Mouse (Mus musculus) kidney, embryonic 16.5 days (tissue): ENCODE results near the gene Cux1. TPM values are rescaled to one million over a fixed set of nuclear protein-coding genes. Genes with fewer than 3 reads are reported as not detected.
A peak's percentile ranks its signal among the peaks of the same experiment; 100 is the strongest.

Experiments
- ATAC-seq: fragments of 200-750 bp; cut with Nextera tagmentation; 2 replicates; pipeline ENCODE4 v1.8.0; 2017; ENCODE audit warnings: moderate TSS enrichment; ENCODE audit not compliant: low FRiP score, low TSS enrichment
- H3K27ac ChIP-seq: fragments of 300-500 bp; sonication (generic); 2 replicates; pipeline ENCODE4 v1.5.1; 2014; ENCODE audit warnings: low read length
- H3K27me3 ChIP-seq: fragments of 300-500 bp; sonication (generic); 2 replicates; pipeline ENCODE4 v1.6.1; 2014; ENCODE audit warnings: low read length, control low read depth, mixed read lengths; ENCODE audit not compliant: insufficient read depth
- H3K36me3 ChIP-seq: fragments of 300-500 bp; sonication (generic); 2 replicates; pipeline ENCODE4 v1.6.1; 2014; ENCODE audit warnings: low read length, control low read depth, mixed read lengths; ENCODE audit not compliant: insufficient read depth
- H3K4me1 ChIP-seq: fragments of 300-500 bp; sonication (generic); 2 replicates; pipeline ENCODE4 v1.6.1; 2014; ENCODE audit warnings: low read length, control low read depth, mixed read lengths; ENCODE audit not compliant: insufficient read depth
- H3K4me2 ChIP-seq: fragments of 300-500 bp; sonication (generic); replicated peaks from 2 replicates; pipeline ENCODE4 v1.6.1; 2014; ENCODE audit warnings: low read depth, low read length
- H3K4me3 ChIP-seq: fragments of 300-500 bp; sonication (generic); 2 replicates; pipeline ENCODE4 v1.5.1; 2014; ENCODE audit warnings: mild to moderate bottlenecking, low read length
- H3K9ac ChIP-seq: fragments of 300-500 bp; sonication (generic); replicated peaks from 2 replicates; pipeline ENCODE4 v1.6.1; 2014; ENCODE audit warnings: low read length
- H3K9me3 ChIP-seq: fragments of 300-500 bp; sonication (generic); 2 replicates; pipeline ENCODE4 v1.6.1; 2016; ENCODE audit warnings: low read length, control low read depth
- WGBS: fragments of 180-500 bp; shearing (Covaris S2); extraction: QIAGEN DNeasy Blood & Tissue Kit; methylation state at CpG from one replicate; pipeline ENCODE4 v1.1.7; 2014; 5-methylcytosine and 5-hydroxymethylcytosine counted together
- polyA plus RNA-seq: library from polyadenylated mRNA; unstranded; fragments of >200 nt; fragmentation: Nextera tagmentation; extraction: Ambion mirVana; gene quantifications from 2 replicates; pipeline ENCODE4 v1.2.1, GENCODE M21; 2015

The Cux1 gene
- 110 and 123 TPM in 2 replicates for polyA plus RNA-seq

DNA sequence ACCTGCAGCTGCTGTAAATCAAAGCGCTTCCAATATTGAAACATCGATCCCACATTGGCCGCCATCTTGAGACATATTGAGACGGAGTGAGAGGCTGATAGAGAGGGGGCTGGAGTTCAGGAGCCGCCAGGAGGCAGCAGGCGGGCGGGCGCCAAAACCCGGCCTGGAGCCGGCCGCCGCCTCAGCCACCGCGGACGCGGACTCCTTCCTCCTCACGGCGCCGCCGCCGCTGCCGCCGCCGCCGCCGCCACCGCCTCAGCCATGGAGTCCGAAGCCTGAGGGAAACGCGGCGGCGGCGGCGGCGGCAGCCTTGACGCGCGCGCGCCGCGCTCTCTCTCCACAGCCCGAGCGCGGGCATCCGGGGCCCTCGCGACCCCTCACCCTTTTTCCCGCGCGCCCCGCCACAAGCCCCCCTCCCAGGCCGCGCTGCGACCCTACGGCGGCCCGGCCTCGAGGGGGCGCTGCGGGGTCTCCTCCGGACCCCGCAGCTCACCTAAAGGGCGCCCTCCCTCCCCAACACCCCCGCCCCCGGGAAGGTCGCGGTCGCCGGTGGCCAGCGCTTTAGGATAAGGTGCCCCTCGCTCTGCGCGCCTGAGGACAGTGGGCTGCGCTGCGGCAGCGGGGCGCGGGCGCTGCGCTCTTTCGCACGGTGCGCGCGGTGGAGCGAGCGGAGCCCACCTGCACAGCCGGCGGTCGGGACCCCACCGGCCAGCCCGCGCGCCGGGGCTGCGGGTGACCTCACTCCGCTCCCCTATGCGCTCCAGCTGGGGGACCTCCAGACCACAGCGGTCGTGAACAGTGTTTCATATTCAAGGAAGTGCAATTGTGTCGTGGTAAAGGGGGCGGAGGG, at the start of gene Cux1:
Cux1 (minus strand) TSS at position 315 of the 850 bp plus-strand sequence.
- Histone ChIP-seq H3K9ac (peak within 1 kb of the TSS; percentile 97), H3K36me3 (no peaks in the 10 kb centered on the region), H3K27ac (peak within 1 kb of the TSS; percentile 90), H3K27me3 (peaks cover 8% of the 10 kb centered on the region), H3K9me3 (no peaks in the 10 kb centered on the region), H3K4me2 (peak within 1 kb of the TSS; percentile 78), H3K4me1 (peaks cover 31% of the 10 kb centered on the region), H3K4me3 (peak within 1 kb of the TSS; percentile 99)
- ATAC-seq, result peak; percentile 91
- WGBS, result under 1% methylated on average over 55 of the region's 103 CpGs

DNA sequence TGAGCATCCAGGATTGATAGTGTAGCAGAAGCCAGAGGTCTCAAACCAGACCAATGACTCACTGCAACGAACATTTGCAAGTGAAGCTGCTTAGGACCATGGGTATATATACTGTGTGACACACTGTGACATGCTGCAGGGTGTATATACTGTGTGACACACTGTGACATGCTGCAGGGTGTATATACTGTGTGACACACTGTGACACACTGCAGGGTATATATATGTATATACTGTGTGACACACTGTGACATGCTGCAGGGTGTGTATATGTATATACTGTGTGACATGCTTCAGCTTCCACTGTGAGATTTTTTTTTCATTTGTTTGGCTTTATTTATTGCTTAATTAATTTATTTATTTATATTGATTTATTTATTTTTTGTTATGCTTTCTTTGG, 45.1 kb upstream of the Cux1 start:
- peak; percentile 23; the same call in 1 of the 2 replicates for ATAC-seq
- 71% methylated on average over 1 of the region's 1 CpGs for WGBS

DNA sequence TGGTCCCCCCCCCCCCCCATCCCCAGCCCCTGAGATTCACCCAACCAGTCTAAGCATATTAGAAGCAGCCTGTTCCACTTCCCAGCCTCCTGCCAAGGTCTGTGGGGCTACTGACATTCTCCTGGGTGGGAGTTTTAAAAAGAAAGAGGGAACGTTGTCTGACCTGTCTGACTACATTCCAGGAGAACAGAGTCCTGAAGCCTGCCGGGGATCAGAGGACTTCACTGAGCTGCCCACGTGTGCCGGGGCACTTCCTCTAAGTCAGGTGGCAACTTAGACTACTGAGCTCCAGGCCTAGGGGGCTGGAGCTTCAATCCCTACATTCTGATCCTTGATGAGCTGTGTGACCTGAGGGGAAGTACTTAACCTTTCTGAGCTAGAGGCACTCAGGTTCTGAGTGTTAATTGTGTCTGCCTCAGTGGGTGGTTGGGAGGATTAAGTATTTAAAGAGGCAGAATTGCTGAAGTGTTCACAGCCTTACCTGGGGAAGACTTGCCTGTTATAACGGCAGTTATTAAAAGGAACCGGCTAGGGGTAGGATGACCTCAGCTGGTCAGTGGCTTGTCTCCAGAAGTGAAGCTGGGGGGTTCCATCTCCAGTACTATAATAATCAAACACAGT, 41.6 kb upstream of the Cux1 start:
- Histone ChIP-seq H3K36me3 (no peaks in the 10 kb centered on the region), H3K4me1 (no peaks in the 10 kb centered on the region), H3K27ac (0 out of 2 replicates have a peak overlapping the region, but pooled peaks have one; percentile 27), H3K4me2 (no peak overlapping the region), H3K27me3 (no peaks in the 10 kb centered on the region), H3K9me3 (no peaks in the 10 kb centered on the region), H3K4me3 (no peak overlapping the region), H3K9ac (no peak overlapping the region)
- 50% methylated on average over 6 of the region's 6 CpGs for WGBS
- ATAC-seq, result peak; percentile 74

More for the DNA sequence above, 45.1 kb upstream of the Cux1 start:
- Histone ChIP-seq H3K9ac (no peak overlapping the region), H3K4me2 (no peak overlapping the region), H3K36me3 (no peaks in the 10 kb centered on the region), H3K9me3 (no peaks in the 10 kb centered on the region), H3K27ac (no peak overlapping the region), H3K27me3 (no peaks in the 10 kb centered on the region), H3K4me3 (no peak overlapping the region), H3K4me1 (no peaks in the 10 kb centered on the region)

DNA sequence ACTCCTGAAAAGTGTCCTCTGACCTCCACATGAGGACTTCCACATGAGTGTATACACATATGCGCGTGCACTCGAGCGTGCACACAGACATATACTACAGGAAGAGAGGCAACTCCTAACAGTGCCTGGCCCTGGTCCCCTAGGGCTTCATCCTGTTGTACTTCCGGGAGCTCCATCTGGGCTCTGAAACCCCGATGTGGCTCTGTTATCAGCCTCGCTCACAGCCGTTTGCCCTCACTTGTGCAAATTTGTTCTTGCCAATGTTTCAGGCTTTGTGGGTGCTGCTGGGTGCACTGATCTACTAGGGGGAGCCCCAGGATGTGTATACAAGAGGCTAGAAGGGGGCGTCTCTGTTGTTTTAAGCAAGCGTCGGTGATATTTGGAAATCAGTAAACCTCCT, 37.9 kb upstream of the Cux1 start:
- Histone ChIP-seq H3K27ac (no peak overlapping the region), H3K9me3 (no peaks in the 10 kb centered on the region), H3K4me1 (no peaks in the 10 kb centered on the region), H3K4me2 (no peak overlapping the region), H3K27me3 (no peaks in the 10 kb centered on the region), H3K36me3 (no peaks in the 10 kb centered on the region), H3K4me3 (no peak overlapping the region), H3K9ac (no peak overlapping the region)
- WGBS, result 76% methylated on average over 11 of the region's 11 CpGs
- ATAC-seq, result no peak

DNA sequence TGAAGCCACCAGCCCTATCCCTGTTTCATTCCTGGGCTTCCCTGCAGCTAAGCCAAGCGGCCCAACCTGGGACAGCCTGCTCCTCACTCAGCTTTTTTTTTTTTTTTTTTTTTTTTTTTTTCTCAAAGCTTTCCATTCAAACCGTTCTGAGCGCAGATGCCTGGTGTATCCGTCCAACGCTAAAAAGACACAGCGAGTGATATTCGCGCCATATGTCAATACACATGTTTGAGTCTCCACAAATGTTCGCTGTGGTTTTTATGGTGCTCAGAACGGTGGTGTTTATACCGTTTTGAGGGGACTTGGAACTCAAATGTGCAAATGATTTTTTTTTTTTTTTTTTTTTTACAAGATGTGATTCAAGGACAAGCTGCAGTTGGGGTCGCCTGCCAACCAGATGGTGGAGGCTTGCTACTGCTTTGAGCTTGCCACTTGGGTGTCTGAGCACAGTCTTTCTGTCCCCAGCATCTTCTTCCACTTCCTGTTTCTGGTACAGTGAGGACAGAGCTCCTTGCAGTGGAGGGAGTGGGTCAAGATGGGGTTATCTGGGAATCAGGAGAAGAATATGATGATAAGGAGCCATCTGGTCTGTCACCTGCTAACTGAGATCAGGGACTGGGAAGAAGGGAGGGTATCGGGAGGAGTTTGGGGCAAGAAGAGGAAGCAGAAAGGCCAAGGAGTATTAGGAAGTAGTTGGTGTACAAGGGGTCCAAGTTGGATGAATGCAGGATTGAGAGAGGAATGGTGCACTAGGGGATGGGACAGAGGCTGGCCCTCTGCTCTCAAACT, 36.1 kb upstream of the Cux1 start:
- WGBS, result 84% methylated on average over 13 of the region's 13 CpGs
- no peak overlapping the region for H3K27ac ChIP-seq
- H3K9me3 ChIP-seq, result no peaks in the 10 kb centered on the region
- ATAC-seq, result no peak
- H3K4me3 ChIP-seq, result no peak overlapping the region
- H3K4me2 ChIP-seq, result no peak overlapping the region
- H3K27me3 ChIP-seq, result no peaks in the 10 kb centered on the region
- no peaks in the 10 kb centered on the region for H3K36me3 ChIP-seq
- no peaks in the 10 kb centered on the region for H3K4me1 ChIP-seq
- no peak overlapping the region for H3K9ac ChIP-seq

DNA sequence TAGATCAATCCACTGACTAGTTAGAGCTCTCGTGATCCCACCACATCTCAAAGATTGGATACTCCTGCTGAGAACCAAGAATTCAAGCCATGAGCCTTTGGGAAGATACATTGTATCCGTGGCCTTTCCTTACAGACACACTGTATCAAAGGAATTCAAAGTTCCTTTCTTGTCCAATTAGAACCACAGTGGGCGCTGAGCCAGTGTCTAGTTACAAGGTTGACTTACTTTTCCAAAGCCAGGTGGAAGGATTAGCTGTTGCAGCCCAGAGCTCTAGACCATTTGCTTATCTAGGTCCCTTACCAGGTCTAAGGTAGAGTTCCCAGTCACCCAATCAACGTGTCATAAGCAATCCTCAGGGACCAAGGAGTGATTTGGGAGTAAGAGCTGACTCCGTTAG, 33.2 kb upstream of the Cux1 start:
- Histone ChIP-seq H3K4me3 (no peak overlapping the region), H3K4me1 (no peaks in the 10 kb centered on the region), H3K4me2 (no peak overlapping the region), H3K9me3 (no peaks in the 10 kb centered on the region), H3K27ac (no peak overlapping the region), H3K27me3 (no peaks in the 10 kb centered on the region), H3K9ac (no peak overlapping the region), H3K36me3 (no peaks in the 10 kb centered on the region)
- ATAC-seq, result no peak
- WGBS, result 71% methylated on average over 5 of the region's 5 CpGs

DNA sequence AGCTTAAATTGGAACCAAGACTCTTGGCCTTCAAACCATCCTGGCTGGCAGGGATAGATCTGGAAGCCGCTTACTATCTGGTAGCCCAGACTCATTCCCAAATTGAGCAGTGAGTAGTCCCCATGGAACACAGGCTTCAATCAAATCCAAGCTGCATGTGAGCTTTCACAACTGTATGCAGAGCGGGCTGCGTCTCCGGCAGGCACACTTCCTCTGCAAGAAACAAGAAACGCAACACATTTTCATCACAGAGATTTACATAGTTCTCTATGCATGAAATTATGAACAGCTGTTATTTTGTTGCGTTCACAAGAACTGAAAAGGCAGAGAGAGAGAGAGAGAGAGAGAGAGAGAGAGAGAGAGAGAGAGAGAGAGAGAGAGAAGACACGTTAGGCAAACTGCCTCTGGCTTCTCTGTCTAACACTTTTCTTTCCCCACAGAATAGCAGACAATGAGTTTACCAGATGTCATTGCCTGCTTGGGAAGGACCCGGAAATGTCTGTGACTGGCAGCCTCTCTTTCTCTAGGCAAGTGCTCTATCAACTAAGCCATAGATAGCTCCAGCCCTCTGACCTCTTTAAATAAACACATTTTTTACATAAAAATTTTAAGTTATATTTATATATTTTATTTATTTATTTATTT, 27.7 kb upstream of the Cux1 start:
- no peaks in the 10 kb centered on the region for H3K4me1 ChIP-seq
- H3K27ac ChIP-seq, result no peak overlapping the region
- H3K4me2 ChIP-seq, result no peak overlapping the region
- H3K9me3 ChIP-seq, result no peaks in the 10 kb centered on the region
- 57% methylated on average over 8 of the region's 8 CpGs for WGBS
- no peak for ATAC-seq
- 0 out of 2 replicates have a peak overlapping the region, but pooled peaks have one; percentile 16 for H3K9ac ChIP-seq
- H3K4me3 ChIP-seq, result no peak overlapping the region
- H3K27me3 ChIP-seq, result no peaks in the 10 kb centered on the region
- no peaks in the 10 kb centered on the region for H3K36me3 ChIP-seq

DNA sequence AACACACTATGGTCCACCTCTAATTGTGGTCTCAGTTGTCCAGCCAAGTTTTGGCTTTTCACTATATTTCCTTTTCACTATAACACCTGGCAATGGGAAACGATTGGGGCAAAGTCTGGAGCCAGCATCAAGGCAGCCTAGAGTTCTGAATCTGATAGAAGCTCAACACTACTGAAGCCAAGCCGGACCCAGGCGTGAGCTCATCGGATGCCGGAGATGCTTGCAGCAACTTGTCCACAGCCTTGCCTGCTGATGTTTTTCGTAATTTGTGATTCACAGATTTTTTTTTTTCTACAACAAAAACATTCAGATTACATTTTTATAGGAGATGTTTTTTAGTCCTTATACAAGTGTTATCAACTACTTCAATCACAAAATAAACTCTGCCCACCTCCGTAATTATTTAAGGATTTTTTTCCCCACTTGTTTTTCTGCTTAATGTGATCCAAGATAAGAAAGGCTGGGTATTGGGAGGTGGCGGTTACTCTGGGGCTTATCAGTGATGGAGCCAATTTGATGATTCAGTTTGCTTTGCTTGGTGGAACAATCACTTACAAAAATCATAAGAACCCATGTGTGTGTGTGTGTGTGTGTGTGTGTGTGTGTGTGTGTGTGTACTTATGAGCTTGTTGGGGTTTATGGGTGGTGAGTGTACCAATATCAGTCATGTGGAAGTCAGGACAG, 24.7 kb upstream of the Cux1 start:
- Histone ChIP-seq H3K36me3 (no peaks in the 10 kb centered on the region), H3K4me2 (no peak overlapping the region), H3K4me1 (0 out of 2 replicates have a peak, but pooled peaks cover 4% of the 10 kb centered on the region), H3K27me3 (no peaks in the 10 kb centered on the region), H3K9ac (no peak overlapping the region), H3K27ac (no peak overlapping the region), H3K9me3 (no peaks in the 10 kb centered on the region), H3K4me3 (no peak overlapping the region)
- no peak for ATAC-seq
- 82% methylated on average over 8 of the region's 8 CpGs for WGBS

DNA sequence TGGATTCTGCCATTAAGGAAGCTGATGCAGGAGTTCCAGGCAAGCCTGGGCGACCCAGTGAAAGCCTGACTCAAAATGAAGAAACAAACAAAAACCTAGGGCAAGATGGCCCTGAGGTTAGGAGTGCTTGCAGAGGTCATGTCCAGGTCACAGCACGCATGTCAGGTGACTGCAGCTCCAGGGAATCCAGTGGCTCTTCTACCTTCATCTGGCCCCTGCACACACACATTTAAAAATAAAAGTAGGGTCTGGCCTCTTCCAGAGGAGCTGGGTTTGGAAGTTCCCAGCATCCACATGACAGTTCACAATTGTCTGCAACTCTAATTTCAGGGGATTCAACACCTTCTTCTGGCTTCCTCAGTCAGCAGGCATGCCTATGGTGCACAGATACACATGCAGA, 21.7 kb upstream of the Cux1 start:
- no peaks in the 10 kb centered on the region for H3K27me3 ChIP-seq
- H3K36me3 ChIP-seq, result no peaks in the 10 kb centered on the region
- no peak for ATAC-seq
- H3K9me3 ChIP-seq, result no peaks in the 10 kb centered on the region
- peaks cover 17% of the 10 kb centered on the region for H3K4me1 ChIP-seq
- no peak overlapping the region for H3K9ac ChIP-seq
- 39% methylated on average over 2 of the region's 2 CpGs for WGBS
- H3K4me2 ChIP-seq, result no peak overlapping the region
- H3K4me3 ChIP-seq, result no peak overlapping the region
- no peak overlapping the region for H3K27ac ChIP-seq
